In genomic region chr6:113367574-113367973, GRCm38 (mm10) we compare ENCODE assay signal across 18 mouse cellular contexts.
"Had no signal": no experiment of that assay in that cellular context is flagged by ENCODE, and none has a peak within 500 bp of the region (broad histone marks: within the 10 kb centered on the region; RNA-seq: fewer than 3 reads in every experiment).

No protein-coding gene starts in this region.

- ATAC-seq: midbrain, embryonic 16.5 days had no signal

- H3K4me2 ChIP-seq: lung, embryonic 14.5 days; midbrain, embryonic 12.5 days; neural tube, embryonic 13.5 days; neural tube, embryonic 15.5 days had no signal

- H3K27ac ChIP-seq: midbrain, embryonic 10.5 days; neural tube, embryonic 13.5 days had no signal

- H3K9ac ChIP-seq: lung, embryonic 14.5 days; midbrain, embryonic 12.5 days; neural tube, embryonic 13.5 days; neural tube, embryonic 15.5 days had no signal

- H3K4me3 ChIP-seq: midbrain, embryonic 10.5 days; midbrain, embryonic 12.5 days; myocyte; neural tube, embryonic 13.5 days; neural tube, embryonic 15.5 days had no signal

- H3K4me1 ChIP-seq: midbrain, embryonic 10.5 days; midbrain, embryonic 12.5 days; neural tube, embryonic 13.5 days; neural tube, embryonic 15.5 days had no signal

- DNase-seq: lung, embryonic 14.5 days; lung, postnatal 10 days; lung, postnatal 4 days; midbrain, embryonic 14.5 days; retina, postnatal 1 day; right cerebral cortex, adult 18-20 months; right cerebral cortex, postnatal 25 days; right cerebral cortex, postnatal 4 days; spleen, adult 18-20 months; thymus, adult 18-20 months; thymus, postnatal 14 days; thymus, postnatal 36 days had no signal

- H3K27me3 ChIP-seq: midbrain, embryonic 12.5 days; neural tube, embryonic 13.5 days; neural tube, embryonic 15.5 days had no signal

- H3K9me3 ChIP-seq: midbrain, embryonic 10.5 days; midbrain, embryonic 12.5 days; neural tube, embryonic 13.5 days; neural tube, embryonic 15.5 days had no signal
